Mouse (Mus musculus) kidney, adult 11 months (tissue): ENCODE measurements around the gene Ccnt1.

ENCODE experiments used
- DNase-seq: peaks from one replicate; pipeline ENCODE4 v3.0.0; 2022

Gene Ccnt1

DNA sequence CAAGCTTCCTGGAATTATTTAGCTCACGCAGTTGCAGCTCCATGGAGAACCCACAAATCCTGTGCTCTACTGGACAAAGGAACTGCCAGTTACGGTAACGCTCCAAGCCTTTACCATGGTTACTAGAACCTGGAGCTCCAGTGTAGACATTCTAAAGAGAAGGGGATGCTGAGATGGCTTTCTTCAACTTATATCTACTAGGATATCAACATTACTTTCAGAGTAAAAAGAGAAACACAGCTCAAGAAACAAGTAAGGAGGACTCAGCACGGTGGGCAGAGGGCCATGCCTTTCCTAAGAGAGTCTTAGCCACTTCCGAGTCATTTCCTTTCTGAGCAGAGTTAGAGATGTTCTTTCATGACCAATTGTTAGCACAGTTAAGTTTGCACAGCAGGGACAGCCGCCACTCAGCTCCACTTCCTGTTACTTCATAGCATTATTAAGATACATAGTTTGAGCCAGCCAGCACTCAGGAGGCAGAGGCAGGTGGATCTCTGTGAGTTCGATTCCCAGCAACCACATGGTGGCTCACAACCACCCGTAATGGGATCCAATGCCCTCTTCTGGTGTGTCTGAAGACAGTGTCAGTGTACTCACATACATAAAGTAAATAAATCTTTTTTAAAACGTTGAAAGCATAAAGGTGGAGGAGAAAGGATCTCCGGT lies at the start of gene Ccnt1, which contains the start of gene 4930415O20Rik:
Gene Ccnt1 (minus strand): TSS at position 51 of the 666 bp plus-strand sequence.
Gene 4930415O20Rik (plus strand): TSS at position 132 of the 666 bp plus-strand sequence.
- no peak for DNase-seq

DNA sequence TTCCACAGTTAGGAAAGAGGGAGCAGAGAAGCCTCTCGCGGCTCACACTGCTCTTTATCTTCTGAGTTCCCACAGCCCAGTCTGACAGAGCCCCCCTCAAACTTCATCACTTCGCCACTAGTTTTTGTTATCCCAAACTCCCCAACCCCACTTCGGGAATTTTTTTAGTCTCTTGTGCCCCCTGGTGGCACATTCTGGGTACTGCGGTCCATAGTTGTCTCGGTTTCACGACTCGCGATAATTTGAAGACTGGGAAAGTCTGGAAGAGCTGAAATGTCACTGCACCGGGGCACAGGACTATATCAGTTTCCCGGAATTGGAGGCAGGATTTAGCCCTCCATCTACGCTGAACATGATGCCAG lies 46.4 kb upstream of the Ccnt1 start:
- DNase-seq: peak; percentile 60

DNA sequence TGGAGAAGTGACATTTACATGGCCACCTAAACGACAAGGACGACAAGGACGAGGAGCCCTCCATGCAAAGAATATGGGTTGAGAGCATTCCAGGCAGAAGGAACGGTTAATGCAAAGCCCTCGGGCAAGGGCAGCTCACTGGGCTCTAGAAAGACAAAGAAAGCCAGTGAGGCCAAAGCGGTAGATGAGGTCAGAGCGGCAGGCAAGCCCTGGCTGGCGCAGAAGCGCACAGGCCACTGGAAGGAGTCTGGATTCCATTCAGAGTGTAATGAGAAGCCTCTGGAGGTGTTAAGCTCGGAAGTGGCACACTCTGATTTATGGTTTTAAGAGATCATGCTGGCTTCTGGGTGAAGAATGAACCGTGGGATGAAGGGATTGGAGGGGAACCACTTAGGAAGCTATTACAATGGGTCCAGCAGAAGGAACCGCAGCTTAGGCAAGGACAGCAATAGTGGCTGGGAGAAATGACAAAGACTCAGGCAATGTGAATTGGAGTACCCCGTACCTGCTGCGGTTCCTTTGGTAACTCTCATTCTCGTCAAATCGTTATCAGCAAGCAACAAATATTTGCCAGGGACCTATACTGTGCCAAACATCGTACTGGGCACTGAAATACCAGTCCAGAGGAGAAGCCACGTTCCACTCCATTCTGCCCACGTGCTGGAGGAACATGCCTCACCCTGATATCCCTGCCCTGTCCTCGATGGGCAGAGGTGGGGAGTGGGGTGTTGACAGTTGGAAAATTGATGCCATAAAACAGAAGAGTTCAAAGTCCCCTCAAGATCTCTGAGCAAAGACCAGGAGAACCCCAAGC lies 45.8 kb upstream of the Ccnt1 start:
- peak; percentile 68 for DNase-seq

DNA sequence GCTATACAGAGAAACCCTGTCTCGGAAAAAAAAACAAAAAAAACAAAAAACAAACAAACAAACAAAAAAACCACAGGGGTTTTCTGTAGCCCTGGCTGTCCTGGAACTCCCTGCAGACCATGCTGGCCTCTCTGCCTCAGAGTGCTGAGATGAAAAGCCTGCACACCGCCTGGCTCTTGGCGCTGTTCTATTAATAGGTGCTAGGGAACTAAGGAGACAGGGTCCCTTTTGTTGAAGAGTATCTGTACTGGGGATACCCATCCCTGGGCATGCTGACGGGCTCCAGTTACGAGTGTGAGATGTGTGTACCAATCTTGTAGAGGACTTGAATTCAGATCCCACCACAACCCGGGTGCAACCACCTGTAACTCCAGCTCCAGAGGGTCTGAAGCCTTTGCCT lies 45.0 kb upstream of the Ccnt1 start:
- DNase-seq: no peak

DNA sequence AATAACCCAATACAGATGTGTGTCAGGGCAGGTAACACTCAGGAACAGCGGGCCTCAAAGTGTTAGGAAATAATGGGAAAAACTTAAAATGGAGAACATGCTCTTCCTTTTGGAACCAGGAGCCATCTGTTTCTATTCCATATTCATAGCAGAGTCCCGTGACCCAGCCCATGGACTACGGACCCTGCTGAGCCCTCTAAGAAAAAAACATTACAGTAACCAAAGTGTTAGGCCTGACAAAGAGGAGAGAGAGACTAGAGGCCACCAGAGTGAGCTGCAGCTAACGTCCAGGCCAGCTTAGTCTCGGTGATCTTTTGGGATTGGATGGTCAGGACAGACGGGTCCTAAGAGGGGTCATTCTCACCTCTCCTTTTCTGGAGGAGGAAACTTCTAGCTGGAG lies 44.2 kb upstream of the Ccnt1 start:
- DNase-seq: peak; percentile 61

DNA sequence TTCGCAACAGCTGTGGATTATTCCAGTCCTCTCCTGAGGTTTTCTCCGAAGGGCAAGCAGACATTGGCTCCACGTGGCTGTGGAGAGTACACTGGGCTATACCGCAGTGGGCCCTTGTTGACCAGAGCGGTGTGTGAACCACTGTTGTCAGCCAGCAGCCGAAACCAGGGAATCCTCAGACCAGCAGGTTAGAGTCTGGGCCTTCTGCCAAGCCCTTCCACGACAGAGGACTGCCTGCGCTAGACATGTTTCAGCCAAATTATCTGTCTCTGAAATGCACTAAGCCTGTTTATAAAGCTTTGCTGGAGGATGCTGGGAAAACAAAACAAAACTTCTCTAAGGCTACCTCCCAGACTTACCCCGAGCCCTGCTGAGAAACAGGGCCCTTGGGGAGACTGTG lies 43.8 kb upstream of the Ccnt1 start:
- peak; percentile 59 for DNase-seq

DNA sequence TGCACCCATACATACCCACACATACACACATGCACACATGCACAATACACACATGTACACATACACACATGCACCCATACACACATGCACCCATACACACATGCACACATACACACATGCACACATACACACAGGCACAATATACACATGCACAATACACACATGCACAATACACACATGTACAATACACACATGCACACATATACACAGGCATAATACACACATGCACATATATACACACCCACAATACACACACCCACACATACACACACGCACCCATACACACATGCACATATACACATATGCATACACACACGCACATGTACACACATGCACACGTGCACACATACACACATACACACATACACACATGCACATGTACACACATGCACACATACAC lies 41.5 kb upstream of the Ccnt1 start:
- no peak for DNase-seq

DNA sequence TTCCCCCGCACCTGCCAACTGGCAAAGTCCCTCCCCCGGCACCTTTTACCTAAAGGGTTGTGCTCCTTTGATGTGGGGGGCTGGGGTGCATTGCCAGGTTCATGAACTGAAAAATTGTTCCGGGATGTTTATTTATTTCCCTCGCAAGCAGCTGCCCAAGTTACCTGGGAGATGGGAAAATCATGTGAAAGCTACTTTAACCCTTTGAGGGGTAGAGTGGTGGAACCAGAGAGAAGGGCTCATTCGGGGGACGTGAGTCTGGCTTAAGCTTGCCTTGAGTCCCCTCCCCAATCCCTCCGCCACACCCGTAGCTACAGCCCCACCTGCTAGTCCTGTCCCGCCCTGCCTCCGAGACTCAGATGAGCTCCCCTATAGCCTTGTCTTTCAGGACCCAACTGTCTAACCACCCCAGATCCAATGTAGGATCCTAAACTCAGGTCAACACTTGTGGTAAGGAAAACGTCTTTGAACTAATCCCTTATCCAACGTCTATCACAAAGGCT lies 39.5 kb upstream of the Ccnt1 start:
- DNase-seq: no peak

DNA sequence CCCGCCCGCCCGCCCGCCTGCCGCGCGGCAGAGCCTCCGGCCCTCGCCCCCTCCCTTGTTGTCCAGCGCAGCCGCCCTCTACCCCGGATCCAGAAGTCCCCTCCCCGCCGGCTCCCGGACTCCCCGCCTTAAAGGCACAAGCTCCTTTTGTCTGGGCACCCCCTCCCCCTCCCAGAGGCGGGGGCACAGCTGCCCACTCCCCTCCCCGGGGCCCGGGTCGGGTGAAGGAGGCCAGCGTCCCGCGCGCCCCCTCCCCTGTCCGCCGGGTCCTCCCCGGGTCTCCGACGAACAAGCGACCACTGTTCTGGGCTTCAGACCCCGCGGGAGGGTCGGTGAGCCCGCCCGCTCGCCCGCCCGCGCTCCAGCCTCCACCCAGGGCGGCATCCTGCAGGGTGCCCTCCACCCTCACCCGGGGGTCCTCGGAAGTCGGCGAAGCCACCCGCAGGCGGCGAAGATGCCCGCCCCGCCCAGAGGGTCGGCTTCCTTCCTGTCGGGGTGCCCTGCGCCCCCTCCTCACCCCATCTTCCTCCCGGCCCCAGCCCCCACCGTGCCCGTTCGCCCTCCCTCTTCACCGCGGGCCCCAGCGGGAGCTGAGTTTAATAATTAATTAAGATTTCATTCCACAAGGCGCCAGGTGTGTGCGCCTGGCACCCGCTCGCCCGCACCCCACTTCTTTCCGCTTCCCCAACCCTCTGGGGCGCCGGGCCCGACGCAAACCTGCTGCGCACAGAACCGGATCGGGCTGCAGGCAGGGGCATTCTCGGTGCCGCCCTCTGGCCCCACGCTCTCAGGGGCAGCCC lies 38.8 kb upstream of the Ccnt1 start, which contains the start of gene Adcy6:
Gene Adcy6 (minus strand): TSS at position 746 of the 800 bp plus-strand sequence.
- DNase-seq: peak; percentile 92

DNA sequence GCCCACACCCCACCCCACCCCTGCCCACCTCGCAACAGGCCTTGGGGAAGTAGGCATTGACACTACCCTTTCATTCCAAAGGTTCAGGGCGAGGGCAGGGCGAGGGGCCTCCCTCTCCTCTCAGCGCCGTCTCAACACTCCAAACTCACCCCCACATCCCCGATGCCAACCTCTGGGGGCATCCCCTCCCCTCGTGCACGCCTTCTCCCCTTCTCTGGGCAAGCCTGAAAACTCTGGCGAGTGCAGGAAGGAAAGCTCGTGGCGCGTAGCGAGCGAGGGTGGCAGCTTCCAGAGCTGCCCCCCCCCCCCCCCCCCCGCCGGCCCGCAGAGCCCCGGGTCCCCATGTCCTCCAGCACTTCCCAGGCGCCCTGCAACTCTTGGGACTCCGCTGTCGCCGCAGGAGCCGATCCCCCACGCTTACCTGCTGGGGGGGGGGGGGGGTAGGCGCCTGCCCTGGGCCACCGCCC lies 38.1 kb upstream of the Ccnt1 start:
- DNase-seq: peak; percentile 43

DNA sequence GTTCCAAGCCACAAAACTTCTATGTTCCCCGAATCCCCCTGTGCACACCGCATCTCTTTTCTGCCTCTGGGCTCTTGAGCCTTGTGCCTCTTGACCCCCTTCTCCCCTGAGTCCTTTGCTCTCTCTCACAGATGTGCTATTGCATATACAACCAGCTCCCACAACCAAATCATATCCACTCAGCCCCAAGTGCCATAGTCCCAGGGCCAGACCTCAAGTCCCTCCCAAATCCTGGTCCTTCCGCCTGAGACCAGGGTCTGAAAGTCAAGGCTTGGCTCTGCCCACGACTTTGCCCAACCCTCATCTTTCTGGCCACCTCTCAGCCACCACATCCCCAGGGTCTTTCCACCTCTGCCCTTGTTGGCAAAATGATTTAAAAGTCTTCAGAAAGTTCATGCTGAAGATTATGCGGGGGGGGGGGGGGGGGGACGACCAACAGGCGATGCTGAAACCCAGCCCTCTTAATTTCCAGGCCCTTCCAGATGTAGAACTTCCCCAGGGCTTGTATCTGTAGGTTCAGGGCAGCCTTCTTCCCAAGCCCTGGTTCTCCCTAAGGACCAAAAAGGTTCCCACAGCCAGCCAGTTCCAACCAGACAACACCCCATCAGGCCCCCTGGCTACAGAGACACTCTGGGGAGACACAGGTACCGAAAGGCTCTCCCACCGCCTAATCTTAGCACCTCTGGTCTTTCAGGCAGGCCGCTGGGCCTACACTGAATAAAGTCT lies 37.5 kb upstream of the Ccnt1 start:
- DNase-seq: peak; percentile 42

DNA sequence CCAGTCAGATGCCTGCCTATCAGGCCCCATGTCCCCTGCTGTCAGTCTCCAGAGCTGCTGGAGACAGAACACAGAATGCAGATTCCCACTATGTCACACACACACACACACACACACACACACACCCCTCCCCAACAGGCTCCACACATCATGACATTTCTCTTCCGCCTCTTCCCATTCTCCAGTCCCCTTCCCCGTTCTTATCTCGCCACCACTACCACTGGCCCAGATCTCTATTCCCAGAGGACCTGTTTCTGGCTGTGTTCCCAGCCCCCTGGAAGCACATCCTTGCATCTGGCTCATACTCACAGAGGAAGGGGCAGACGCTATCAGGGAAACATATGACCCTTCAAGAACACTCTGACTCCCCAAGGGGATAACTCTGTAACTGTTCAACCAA lies 36.8 kb upstream of the Ccnt1 start:
- DNase-seq: peak; percentile 70

DNA sequence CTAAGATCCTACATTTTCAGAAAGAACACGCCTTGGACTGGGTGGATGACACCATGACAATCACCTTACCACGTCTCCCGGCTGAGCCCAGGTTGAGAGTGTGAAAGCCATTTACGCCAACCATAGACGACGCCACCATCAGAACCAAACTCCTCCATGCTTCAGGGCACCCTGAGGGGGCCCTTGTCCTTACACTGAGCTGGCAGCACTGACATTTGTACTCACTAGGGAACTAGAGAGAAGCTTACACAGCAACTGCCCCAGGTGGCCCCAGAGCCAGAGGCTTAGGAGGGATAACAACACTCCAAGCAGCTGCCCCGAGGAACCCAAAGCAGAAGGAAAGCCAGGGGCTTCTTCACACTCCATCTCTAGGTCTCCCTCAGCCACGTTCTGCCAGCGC lies 36.0 kb upstream of the Ccnt1 start:
- DNase-seq: no peak

DNA sequence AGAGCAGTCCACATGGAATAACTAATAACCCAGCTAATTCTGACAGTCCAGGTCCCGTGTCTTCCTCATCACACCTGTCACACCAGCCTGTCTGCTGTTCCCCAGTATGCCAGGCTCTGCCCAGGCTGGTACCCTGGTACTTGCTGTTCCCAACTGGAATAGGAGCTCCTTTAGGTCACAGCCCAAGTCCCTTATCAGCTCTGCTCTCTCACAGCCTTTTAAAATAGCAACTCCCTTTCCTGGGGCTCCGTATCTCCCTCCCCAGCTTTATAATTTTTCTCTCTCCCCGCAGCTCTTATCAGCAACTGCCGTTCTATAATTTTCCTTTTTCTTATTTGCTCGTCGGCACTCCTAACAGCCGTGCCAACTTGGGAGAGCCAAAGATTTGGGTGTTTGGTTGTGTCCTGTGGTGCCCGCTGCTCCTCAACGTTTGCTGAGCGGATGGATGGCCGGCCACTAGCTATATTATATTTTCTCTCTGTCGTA lies 35.4 kb upstream of the Ccnt1 start:
- no peak for DNase-seq

DNA sequence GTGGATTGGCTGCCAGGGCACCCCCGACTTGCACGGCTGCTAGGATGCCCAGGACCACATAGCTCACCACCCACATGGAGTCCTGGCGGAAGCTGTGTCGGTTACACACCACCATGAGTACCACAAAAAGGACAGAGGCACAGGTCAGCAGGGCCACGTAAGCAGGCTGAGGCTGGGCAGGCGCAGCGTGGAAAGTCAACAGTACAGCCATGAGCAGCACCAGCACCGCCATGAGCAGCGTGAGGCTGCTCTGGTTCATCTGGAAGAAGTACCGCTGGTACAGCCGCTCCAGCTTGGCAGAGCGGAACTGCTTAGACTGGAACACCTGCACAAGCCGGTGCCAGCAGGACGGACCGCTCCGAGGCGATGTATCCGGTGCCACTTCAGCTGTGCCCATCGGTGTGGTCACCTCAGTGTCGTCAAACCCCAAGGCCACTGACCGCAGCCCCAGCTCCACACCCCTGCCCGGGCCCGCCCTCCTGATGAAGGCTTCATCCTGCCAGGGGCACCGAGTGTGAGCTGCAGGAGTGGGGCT lies 33.4 kb upstream of the Ccnt1 start:
- DNase-seq: peak; percentile 48

DNA sequence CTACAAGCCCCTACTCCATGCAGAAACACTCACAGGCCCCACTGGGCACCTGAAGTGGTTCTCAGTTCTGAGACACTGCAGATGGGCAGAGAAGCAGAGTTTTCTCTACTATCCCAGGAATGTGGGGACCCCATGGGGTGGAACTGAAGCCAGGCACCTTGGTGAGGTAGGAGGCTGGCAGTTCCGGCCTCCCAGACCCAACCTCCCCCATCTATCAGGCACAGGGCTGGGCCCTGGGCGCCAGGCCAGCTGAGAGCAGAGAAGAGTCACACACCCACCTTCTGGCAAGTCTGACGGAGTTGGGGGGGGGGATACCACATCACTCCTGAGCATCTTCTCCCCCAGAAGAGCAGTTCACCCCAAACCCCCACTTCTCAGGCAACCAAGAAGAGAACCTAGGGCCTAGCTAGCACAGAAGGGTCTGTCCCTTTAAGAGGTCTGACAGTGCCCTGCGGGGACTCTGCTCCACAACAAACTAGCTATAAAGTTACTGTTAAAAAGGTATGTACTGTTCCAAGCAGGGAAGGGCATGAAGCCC lies 32.3 kb upstream of the Ccnt1 start:
- DNase-seq: peak; percentile 61

DNA sequence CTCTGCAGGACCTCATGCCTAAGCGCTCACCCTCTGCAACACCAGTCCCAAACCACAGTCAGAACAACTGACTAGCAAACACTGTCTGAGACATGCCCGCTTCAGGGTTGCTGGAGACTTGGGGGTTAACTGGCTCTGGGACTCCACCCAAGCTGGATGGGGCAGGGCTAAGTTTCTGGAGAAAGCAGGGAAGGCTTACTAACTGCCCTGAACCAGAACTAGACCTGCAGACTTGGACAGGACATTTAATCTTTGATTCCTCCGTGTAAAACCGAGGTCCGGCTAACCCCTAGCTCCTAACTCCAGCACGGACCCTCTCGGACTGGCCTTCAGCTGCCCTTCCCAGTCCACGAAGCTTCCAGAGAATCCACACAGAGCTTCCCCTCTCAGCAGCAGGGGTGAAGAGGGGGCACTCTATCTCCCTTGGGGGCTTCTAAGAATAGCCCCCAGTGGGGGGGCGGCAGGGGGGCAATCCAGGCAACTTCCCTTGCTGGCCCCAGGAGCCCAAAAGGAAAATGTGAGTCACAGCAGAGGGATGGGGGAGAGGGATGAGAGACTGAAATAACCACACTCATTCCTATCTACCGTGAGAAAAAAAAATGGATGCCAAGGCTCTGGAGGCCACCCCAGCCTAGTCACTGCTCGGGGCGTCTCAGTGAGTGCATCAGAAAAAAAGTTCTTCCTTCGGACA lies 31.6 kb upstream of the Ccnt1 start:
- DNase-seq: peak; percentile 53

DNA sequence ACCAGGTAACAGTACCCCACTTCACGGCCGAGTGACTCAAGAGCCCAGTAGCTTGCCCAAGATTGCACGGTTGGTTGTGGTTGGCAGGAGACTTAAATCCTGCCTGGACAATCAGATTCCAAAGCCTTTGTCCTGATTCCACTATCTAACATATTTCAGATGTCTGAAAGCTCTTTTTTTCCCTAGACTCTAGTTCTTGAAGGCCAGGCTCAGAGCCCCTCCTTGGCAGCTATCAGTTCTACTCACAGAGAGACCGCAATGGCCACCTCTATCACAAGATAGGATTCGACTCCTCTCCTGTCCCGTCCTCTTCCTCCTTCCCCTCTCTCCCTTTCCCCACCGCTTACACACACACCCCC lies 31.1 kb upstream of the Ccnt1 start:
- DNase-seq: no peak

DNA sequence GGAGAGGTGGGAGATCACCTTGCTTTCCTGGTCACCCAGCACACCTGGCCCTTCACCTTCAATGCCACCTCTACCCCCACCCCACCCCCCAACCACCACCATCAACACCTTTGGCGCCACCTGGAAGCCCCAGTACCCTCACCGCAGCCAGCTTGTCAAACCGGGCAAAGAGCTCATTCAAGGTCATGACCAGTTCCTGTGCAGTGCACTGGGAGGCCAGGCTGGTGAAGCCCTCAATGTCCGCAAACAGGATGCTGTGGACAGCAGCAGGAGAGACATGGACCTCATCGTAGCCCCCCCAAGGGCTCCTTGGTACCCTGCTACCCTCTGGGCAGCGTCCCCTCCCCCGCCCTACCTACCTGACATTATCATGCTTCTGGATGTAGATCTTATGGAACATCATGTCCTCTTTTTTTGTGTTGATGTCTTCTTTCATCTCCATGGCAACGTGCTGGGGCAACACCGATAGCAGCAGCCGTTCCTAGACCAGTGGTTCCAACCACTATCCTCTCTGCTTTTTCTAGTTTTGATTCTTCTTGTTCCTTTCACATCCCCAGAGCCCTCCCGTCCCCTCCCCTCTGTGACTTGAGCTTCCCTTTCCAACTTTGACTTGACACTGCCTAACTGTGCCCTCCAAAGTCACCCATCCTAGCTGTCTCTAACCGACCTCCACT lies 29.4 kb upstream of the Ccnt1 start:
- DNase-seq: no peak

DNA sequence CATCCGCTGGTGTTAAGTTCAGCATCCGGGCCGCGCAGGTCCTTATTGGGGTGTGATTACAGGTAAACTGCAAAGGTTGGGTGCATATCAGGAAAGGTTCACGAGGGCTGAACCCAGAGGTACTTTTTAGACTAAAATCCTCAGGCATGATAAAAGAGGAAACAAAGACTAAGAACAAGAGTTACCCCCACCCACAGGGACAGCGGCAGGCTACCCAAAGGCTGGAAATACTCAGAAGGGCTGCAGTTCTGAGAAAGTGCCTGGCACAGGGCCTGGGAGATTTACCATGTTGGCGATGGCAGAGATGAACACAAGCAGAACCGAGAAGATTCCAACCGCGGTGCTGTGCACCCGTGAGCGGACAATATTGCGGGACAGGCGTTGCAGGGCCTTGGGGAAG lies 25.9 kb upstream of the Ccnt1 start:
- DNase-seq: no peak

DNA sequence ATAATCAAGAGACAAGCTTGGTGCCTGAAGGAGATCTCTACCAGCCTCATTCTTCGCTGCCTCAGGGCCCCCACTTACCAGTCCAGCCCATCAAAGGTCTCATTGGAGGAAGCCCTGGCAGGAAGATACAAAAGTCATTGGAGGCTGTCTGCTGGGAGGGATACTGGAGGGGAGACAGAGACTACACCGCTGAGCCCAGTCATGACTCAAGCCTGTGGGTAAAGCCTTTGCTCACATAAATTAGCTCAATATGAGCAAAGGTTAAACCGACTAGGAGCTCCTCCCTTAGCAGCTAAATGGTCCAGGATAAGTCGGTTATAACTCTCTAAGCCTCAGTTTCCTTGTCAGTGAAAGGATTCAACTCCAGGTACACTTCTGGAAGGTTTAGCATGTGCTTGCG lies 24.3 kb upstream of the Ccnt1 start:
- no peak for DNase-seq
